Mouse (Mus musculus) embryonic facial prominence, embryonic 12.5 days (tissue): ENCODE data around the gene Tnnt1. TPM values are rescaled to one million over a fixed set of nuclear protein-coding genes. Genes with fewer than 3 reads are reported as not detected.

Experiments used
- ATAC-seq: fragments of 200-750 bp; cut with Nextera tagmentation; 2 replicates; pipeline ENCODE4 v1.8.0; 2017; ENCODE audit not compliant: insufficient number of reproducible peaks, insufficient read depth, low FRiP score, low TSS enrichment
- H3K27ac ChIP-seq: fragments of 300-500 bp; sonication (generic); 2 replicates; pipeline ENCODE4 v1.5.1; 2016; ENCODE audit warnings: mild to moderate bottlenecking
- H3K27me3 ChIP-seq: fragments of 300-500 bp; sonication (generic); 2 replicates; pipeline ENCODE4 v1.6.1; 2016; ENCODE audit warnings: mild to moderate bottlenecking, moderate library complexity
- H3K36me3 ChIP-seq: fragments of 300-500 bp; sonication (generic); 2 replicates; pipeline ENCODE4 v1.6.1; 2016; ENCODE audit warnings: mild to moderate bottlenecking
- H3K4me1 ChIP-seq: fragments of 300-500 bp; sonication (generic); 2 replicates; pipeline ENCODE4 v1.6.1; 2016
- H3K4me2 ChIP-seq: fragments of 300-500 bp; sonication (generic); replicated peaks from 2 replicates; pipeline ENCODE4 v1.6.1; 2016; ENCODE audit warnings: mild to moderate bottlenecking, moderate library complexity
- H3K4me3 ChIP-seq: fragments of 300-500 bp; sonication (generic); 2 replicates; pipeline ENCODE4 v1.5.1; 2016; ENCODE audit warnings: mild to moderate bottlenecking
- H3K9ac ChIP-seq: fragments of 300-500 bp; sonication (generic); 2 replicates; pipeline ENCODE4 v1.6.1; 2016; ENCODE audit warnings: mild to moderate bottlenecking, moderate library complexity
- H3K9me3 ChIP-seq: fragments of 300-500 bp; sonication (generic); 2 replicates; pipeline ENCODE4 v1.6.1; 2016; ENCODE audit warnings: mild to moderate bottlenecking, moderate library complexity
- WGBS: fragments of 180-500 bp; shearing (Covaris S2); methylation state at CpG from one replicate; pipeline ENCODE4 v1.1.7; 2016; 5-methylcytosine and 5-hydroxymethylcytosine counted together
- polyA plus RNA-seq: library from polyadenylated mRNA; unstranded; fragments of >200 nt; fragmentation: Nextera tagmentation; extraction: Ambion mirVana; gene quantifications from 2 replicates; pipeline ENCODE4 v1.2.1, GENCODE M21; 2016

The Tnnt1 gene
- polyA plus RNA-seq, 1 experiment from 2014 or later: 135 TPM

GRCm38 (mm10) chr7:4503858-4504257 is 12.3 kb downstream of the Tnnt1 start:
- Histone ChIP-seq H3K4me2 (no peak overlapping the region), H3K9ac (no peak overlapping the region), H3K9me3 (no peaks in the 10 kb centered on the region), H3K27ac (no peak overlapping the region), H3K27me3 (no peaks in the 10 kb centered on the region), H3K36me3 (no peaks in the 10 kb centered on the region), H3K4me1 (peaks cover 20% of the 10 kb centered on the region), H3K4me3 (no peak overlapping the region)
- 79% methylated on average over 5 of the region's 5 CpGs for WGBS
- ATAC-seq: no peak

GRCm38 (mm10) chr7:4503100-4503499 is 13.1 kb downstream of the Tnnt1 start:
- 76% methylated on average over 4 of the region's 4 CpGs for WGBS

GRCm38 (mm10) chr7:4502421-4503090 is 13.6 kb downstream of the Tnnt1 start:
- 11% methylated on average over 14 of the region's 14 CpGs for WGBS
- Histone ChIP-seq H3K27ac (no peak overlapping the region), H3K9ac (peak overlapping the region; percentile 95)

More at GRCm38 (mm10) chr7:4503100-4503499, 13.1 kb downstream of the Tnnt1 start:
- no peak overlapping the region for H3K27ac ChIP-seq
- no peak overlapping the region for H3K4me2 ChIP-seq
- no peak overlapping the region for H3K4me3 ChIP-seq
- no peaks in the 10 kb centered on the region for H3K9me3 ChIP-seq
- H3K9ac ChIP-seq: no peak overlapping the region
- H3K36me3 ChIP-seq: no peaks in the 10 kb centered on the region
- no peak for ATAC-seq
- H3K4me1 ChIP-seq: peaks cover 28% of the 10 kb centered on the region
- H3K27me3 ChIP-seq: no peaks in the 10 kb centered on the region

GRCm38 (mm10) chr7:4501558-4502397 is 14.4 kb downstream of the Tnnt1 start, which contains the start of gene Ppp1r12c:
TSS of gene Ppp1r12c (minus strand) at chr7:4501680.
- ATAC-seq: peak; percentile 85
- Histone ChIP-seq H3K4me2 (peak within 1 kb of the TSS; percentile 86), H3K9ac (peak within 1 kb of the TSS; percentile 95), H3K9me3 (no peaks in the 10 kb centered on the region), H3K27me3 (no peaks in the 10 kb centered on the region), H3K27ac (peak within 1 kb of the TSS; percentile 88), H3K36me3 (peaks cover 4% of the 10 kb centered on the region; the same call in 1 of the 2 replicates), H3K4me1 (peaks cover 30% of the 10 kb centered on the region), H3K4me3 (peak within 1 kb of the TSS; percentile 92)
- WGBS: under 1% methylated on average over 62 of the region's 62 CpGs

More at GRCm38 (mm10) chr7:4502421-4503090, 13.6 kb downstream of the Tnnt1 start:
- H3K4me1 ChIP-seq: peaks cover 30% of the 10 kb centered on the region
- no peak for ATAC-seq
- peak overlapping the region; percentile 86 for H3K4me2 ChIP-seq
- no peaks in the 10 kb centered on the region for H3K27me3 ChIP-seq
- H3K9me3 ChIP-seq: no peaks in the 10 kb centered on the region
- peak overlapping the region; percentile 92 for H3K4me3 ChIP-seq
- no peaks in the 10 kb centered on the region for H3K36me3 ChIP-seq

- peak overlapping the region; percentile 92 for H3K4me3 ChIP-seq
- H3K27me3 ChIP-seq: no peaks in the 10 kb centered on the region
- H3K9ac ChIP-seq: peak overlapping the region; percentile 95
- peaks cover 30% of the 10 kb centered on the region for H3K4me1 ChIP-seq
- peak; percentile 19 for ATAC-seq
- peaks cover 12% of the 10 kb centered on the region for H3K36me3 ChIP-seq
- peak overlapping the region; percentile 86 for H3K4me2 ChIP-seq
- under 1% methylated on average over 44 of the region's 52 CpGs for WGBS
- H3K9me3 ChIP-seq: no peaks in the 10 kb centered on the region
- H3K27ac ChIP-seq: peak overlapping the region; percentile 88
These were observed 15.2 kb downstream of the Tnnt1 start for GRCm38 (mm10) chr7:4500892-4501471.

- H3K27ac ChIP-seq: no peak overlapping the region
- H3K4me1 ChIP-seq: peaks cover 30% of the 10 kb centered on the region
- H3K4me3 ChIP-seq: 0 out of 2 replicates have a peak overlapping the region, but pooled peaks have one; percentile 5
- peaks cover 31% of the 10 kb centered on the region for H3K36me3 ChIP-seq
- ATAC-seq: no peak
- H3K9me3 ChIP-seq: no peaks in the 10 kb centered on the region
- H3K4me2 ChIP-seq: peak overlapping the region; percentile 29; the same call in 1 of the 2 replicates
- H3K27me3 ChIP-seq: no peaks in the 10 kb centered on the region
- 93% methylated on average over 4 of the region's 4 CpGs for WGBS
- H3K9ac ChIP-seq: peak overlapping the region; percentile 44; the same call in 1 of the 2 replicates
These were observed 17.1 kb downstream of the Tnnt1 start for GRCm38 (mm10) chr7:4499034-4499433.

GRCm38 (mm10) chr7:4498251-4498650 is 17.9 kb downstream of the Tnnt1 start:
- Histone ChIP-seq H3K27me3 (no peaks in the 10 kb centered on the region), H3K36me3 (peaks cover 38% of the 10 kb centered on the region), H3K9me3 (no peaks in the 10 kb centered on the region), H3K4me1 (peaks cover 30% of the 10 kb centered on the region), H3K9ac (no peak overlapping the region), H3K4me2 (peak overlapping the region; percentile 29), H3K4me3 (0 out of 2 replicates have a peak overlapping the region, but pooled peaks have one; percentile 5), H3K27ac (no peak overlapping the region)
- 26% methylated on average over 9 of the region's 9 CpGs for WGBS
- no peak for ATAC-seq

GRCm38 (mm10) chr7:4497271-4497903 is 18.8 kb downstream of the Tnnt1 start:
- no peaks in the 10 kb centered on the region for H3K27me3 ChIP-seq
- no peak overlapping the region for H3K9ac ChIP-seq
- H3K27ac ChIP-seq: no peak overlapping the region
- peaks cover 43% of the 10 kb centered on the region for H3K36me3 ChIP-seq
- peaks cover 30% of the 10 kb centered on the region for H3K4me1 ChIP-seq
- WGBS: 95% methylated on average over 9 of the region's 9 CpGs
- no peaks in the 10 kb centered on the region for H3K9me3 ChIP-seq
- ATAC-seq: no peak
- no peak overlapping the region for H3K4me2 ChIP-seq
- no peak overlapping the region for H3K4me3 ChIP-seq

- H3K4me2 ChIP-seq: no peak overlapping the region
- peaks cover 43% of the 10 kb centered on the region for H3K36me3 ChIP-seq
- 92% methylated on average over 3 of the region's 3 CpGs for WGBS
- ATAC-seq: no peak
- no peaks in the 10 kb centered on the region for H3K9me3 ChIP-seq
- peaks cover 30% of the 10 kb centered on the region for H3K4me1 ChIP-seq
- no peaks in the 10 kb centered on the region for H3K27me3 ChIP-seq
- no peak overlapping the region for H3K4me3 ChIP-seq
- no peak overlapping the region for H3K9ac ChIP-seq
- H3K27ac ChIP-seq: no peak overlapping the region
These were observed 19.7 kb downstream of the Tnnt1 start for GRCm38 (mm10) chr7:4496468-4496867.

- peaks cover 54% of the 10 kb centered on the region for H3K36me3 ChIP-seq
- no peak overlapping the region for H3K4me2 ChIP-seq
- H3K9ac ChIP-seq: no peak overlapping the region
- 76% methylated on average over 1 of the region's 1 CpGs for WGBS
- H3K9me3 ChIP-seq: no peaks in the 10 kb centered on the region
- H3K4me3 ChIP-seq: no peak overlapping the region
- no peak overlapping the region for H3K27ac ChIP-seq
- peaks cover 11% of the 10 kb centered on the region for H3K4me1 ChIP-seq
- H3K27me3 ChIP-seq: no peaks in the 10 kb centered on the region
- ATAC-seq: no peak
These were observed 22.2 kb downstream of the Tnnt1 start for GRCm38 (mm10) chr7:4493991-4494390.
